Mouse (Mus musculus): ENCODE measurements around the gene Twf2. TPM values are rescaled to one million over a fixed set of nuclear protein-coding genes. Genes with fewer than 3 reads are reported as not detected.

Gene Twf2
- polyA plus RNA-seq (2014; fragmentation: Nextera tagmentation; extraction: Ambion mirVana): 66.5 and 68.5 TPM in 2 replicates

- 1% methylated on average over 60 of the region's 61 CpGs for WGBS
- DNase-seq (ENCODE audit: low spot score) (peak; percentile 93), ATAC-seq (ENCODE audit: insufficient number of reproducible peaks, low FRiP score, low TSS enrichment, low read depth) (peak; percentile 83)
- H3K4me1 ChIP-seq (ENCODE audit: control insufficient read depth, insufficient read depth, low read length): peaks cover 10% of the 10 kb centered on the region
- no peaks in the 10 kb centered on the region; the same call in 1 of the 2 replicates for H3K36me3 ChIP-seq (ENCODE audit: control insufficient read depth, insufficient read depth, low read length)
- peak within 1 kb of the TSS; percentile 69 for H3K4me2 ChIP-seq (ENCODE audit: low read depth, severe bottlenecking)
- H3K4me3 ChIP-seq (ENCODE audit: low read depth, low read length): peak within 1 kb of the TSS; percentile 57
- no peaks in the 10 kb centered on the region for H3K27me3 ChIP-seq (ENCODE audit: control insufficient read depth, insufficient read depth, low read length)
- H3K27ac ChIP-seq (replicated peaks; ENCODE audit: low read depth, low read length): peak within 1 kb of the TSS; percentile 21; the same call in 1 of the 2 replicates
- no peaks in the 10 kb centered on the region for H3K9me3 ChIP-seq (ENCODE audit: control insufficient read depth, low read length)
- peak within 1 kb of the TSS; percentile 81 for H3K9ac ChIP-seq (ENCODE audit: low read length)
Measured at GRCm38 (mm10) chr9:106202819-106203636, at the start of gene Twf2. Twf2 (plus strand) TSS chr9:106203108.

GRCm38 (mm10) chr9:106154106-106154505, 48.8 kb upstream of the Twf2 start:
- Histone ChIP-seq H3K27ac (replicated peaks; ENCODE audit: low read depth, low read length) (no peak overlapping the region), H3K9ac (ENCODE audit: low read length) (no peak overlapping the region), H3K4me1 (ENCODE audit: control insufficient read depth, insufficient read depth, low read length) (0 out of 2 replicates have a peak, but pooled peaks cover 2% of the 10 kb centered on the region), H3K36me3 (ENCODE audit: control insufficient read depth, insufficient read depth, low read length) (no peaks in the 10 kb centered on the region), H3K27me3 (ENCODE audit: control insufficient read depth, insufficient read depth, low read length) (peaks cover 16% of the 10 kb centered on the region), H3K9me3 (ENCODE audit: control insufficient read depth, low read length) (no peaks in the 10 kb centered on the region), H3K4me2 (ENCODE audit: low read depth, severe bottlenecking) (no peak overlapping the region), H3K4me3 (ENCODE audit: low read depth, low read length) (no peak overlapping the region)
- DNase-seq (ENCODE audit: low spot score): no peak
- no peak for ATAC-seq (ENCODE audit: insufficient number of reproducible peaks, low FRiP score, low TSS enrichment, low read depth)
- WGBS: 88% methylated on average over 9 of the region's 9 CpGs

GRCm38 (mm10) chr9:106156419-106156818, 46.5 kb upstream of the Twf2 start:
- peak; percentile 66 for DNase-seq (ENCODE audit: low spot score)
- Histone ChIP-seq H3K4me1 (ENCODE audit: control insufficient read depth, insufficient read depth, low read length) (no peaks in the 10 kb centered on the region), H3K4me3 (ENCODE audit: low read depth, low read length) (no peak overlapping the region), H3K9ac (ENCODE audit: low read length) (no peak overlapping the region), H3K36me3 (ENCODE audit: control insufficient read depth, insufficient read depth, low read length) (no peaks in the 10 kb centered on the region), H3K9me3 (ENCODE audit: control insufficient read depth, low read length) (no peaks in the 10 kb centered on the region), H3K4me2 (ENCODE audit: low read depth, severe bottlenecking) (no peak overlapping the region), H3K27ac (replicated peaks; ENCODE audit: low read depth, low read length) (no peak overlapping the region), H3K27me3 (ENCODE audit: control insufficient read depth, insufficient read depth, low read length) (no peaks in the 10 kb centered on the region)
- WGBS: 62% methylated on average over 5 of the region's 5 CpGs
- no peak for ATAC-seq (ENCODE audit: insufficient number of reproducible peaks, low FRiP score, low TSS enrichment, low read depth)

- no peak overlapping the region for H3K4me3 ChIP-seq (ENCODE audit: low read depth, low read length)
- H3K27me3 ChIP-seq (ENCODE audit: control insufficient read depth, insufficient read depth, low read length): no peaks in the 10 kb centered on the region
- H3K27ac ChIP-seq (replicated peaks; ENCODE audit: low read depth, low read length): no peak overlapping the region
- no peaks in the 10 kb centered on the region for H3K4me1 ChIP-seq (ENCODE audit: control insufficient read depth, insufficient read depth, low read length)
- WGBS: 77% methylated on average over 21 of the region's 21 CpGs
- no peak overlapping the region for H3K4me2 ChIP-seq (ENCODE audit: low read depth, severe bottlenecking)
- ATAC-seq (ENCODE audit: insufficient number of reproducible peaks, low FRiP score, low TSS enrichment, low read depth) (no peak), DNase-seq (ENCODE audit: low spot score) (no peak)
- no peak overlapping the region for H3K9ac ChIP-seq (ENCODE audit: low read length)
- no peaks in the 10 kb centered on the region for H3K9me3 ChIP-seq (ENCODE audit: control insufficient read depth, low read length)
- no peaks in the 10 kb centered on the region for H3K36me3 ChIP-seq (ENCODE audit: control insufficient read depth, insufficient read depth, low read length)
Measured at GRCm38 (mm10) chr9:106156921-106157622, 45.8 kb upstream of the Twf2 start.

GRCm38 (mm10) chr9:106157623-106157925, 45.3 kb upstream of the Twf2 start:
- H3K27ac ChIP-seq (replicated peaks; ENCODE audit: low read depth, low read length): no peak overlapping the region
- WGBS: 91% methylated on average over 10 of the region's 10 CpGs
- H3K4me3 ChIP-seq (ENCODE audit: low read depth, low read length): no peak overlapping the region

GRCm38 (mm10) chr9:106158037-106158491, 44.8 kb upstream of the Twf2 start, which contains the start of gene Glyctk:
Glyctk (minus strand) TSS chr9:106158138.
- Histone ChIP-seq H3K9me3 (ENCODE audit: control insufficient read depth, low read length) (no peaks in the 10 kb centered on the region), H3K4me3 (ENCODE audit: low read depth, low read length) (no peak within 1 kb of the TSS), H3K9ac (ENCODE audit: low read length) (no peak within 1 kb of the TSS), H3K27me3 (ENCODE audit: control insufficient read depth, insufficient read depth, low read length) (no peaks in the 10 kb centered on the region), H3K27ac (replicated peaks; ENCODE audit: low read depth, low read length) (no peak within 1 kb of the TSS), H3K36me3 (ENCODE audit: control insufficient read depth, insufficient read depth, low read length) (no peaks in the 10 kb centered on the region), H3K4me1 (ENCODE audit: control insufficient read depth, insufficient read depth, low read length) (no peaks in the 10 kb centered on the region), H3K4me2 (ENCODE audit: low read depth, severe bottlenecking) (no peak within 1 kb of the TSS)
- DNase-seq (ENCODE audit: low spot score): no peak
- no peak for ATAC-seq (ENCODE audit: insufficient number of reproducible peaks, low FRiP score, low TSS enrichment, low read depth)
- WGBS: 88% methylated on average over 6 of the region's 6 CpGs

More at GRCm38 (mm10) chr9:106157623-106157925, 45.3 kb upstream of the Twf2 start:
- Histone ChIP-seq H3K9me3 (ENCODE audit: control insufficient read depth, low read length) (no peaks in the 10 kb centered on the region), H3K9ac (ENCODE audit: low read length) (no peak overlapping the region), H3K4me2 (ENCODE audit: low read depth, severe bottlenecking) (no peak overlapping the region), H3K27me3 (ENCODE audit: control insufficient read depth, insufficient read depth, low read length) (no peaks in the 10 kb centered on the region), H3K4me1 (ENCODE audit: control insufficient read depth, insufficient read depth, low read length) (no peaks in the 10 kb centered on the region), H3K36me3 (ENCODE audit: control insufficient read depth, insufficient read depth, low read length) (no peaks in the 10 kb centered on the region)
- ATAC-seq (ENCODE audit: insufficient number of reproducible peaks, low FRiP score, low TSS enrichment, low read depth) (no peak), DNase-seq (ENCODE audit: low spot score) (no peak)

GRCm38 (mm10) chr9:106159237-106159636, 43.7 kb upstream of the Twf2 start:
- no peak overlapping the region for H3K27ac ChIP-seq (replicated peaks; ENCODE audit: low read depth, low read length)
- DNase-seq (ENCODE audit: low spot score) (no peak), ATAC-seq (ENCODE audit: insufficient number of reproducible peaks, low FRiP score, low TSS enrichment, low read depth) (no peak)
- no peaks in the 10 kb centered on the region for H3K27me3 ChIP-seq (ENCODE audit: control insufficient read depth, insufficient read depth, low read length)
- H3K9me3 ChIP-seq (ENCODE audit: control insufficient read depth, low read length): no peaks in the 10 kb centered on the region
- H3K36me3 ChIP-seq (ENCODE audit: control insufficient read depth, insufficient read depth, low read length): no peaks in the 10 kb centered on the region
- no peak overlapping the region for H3K4me3 ChIP-seq (ENCODE audit: low read depth, low read length)
- peak overlapping the region; percentile 54; the same call in 1 of the 2 replicates for H3K4me2 ChIP-seq (ENCODE audit: low read depth, severe bottlenecking)
- H3K4me1 ChIP-seq (ENCODE audit: control insufficient read depth, insufficient read depth, low read length): no peaks in the 10 kb centered on the region
- no peak overlapping the region for H3K9ac ChIP-seq (ENCODE audit: low read length)
- 82% methylated on average over 9 of the region's 9 CpGs for WGBS

GRCm38 (mm10) chr9:106159784-106160301, 43.1 kb upstream of the Twf2 start:
- peak overlapping the region; percentile 71 for H3K9ac ChIP-seq (ENCODE audit: low read length)
- H3K4me2 ChIP-seq (ENCODE audit: low read depth, severe bottlenecking): peak overlapping the region; percentile 54
- no peaks in the 10 kb centered on the region for H3K4me1 ChIP-seq (ENCODE audit: control insufficient read depth, insufficient read depth, low read length)
- no peaks in the 10 kb centered on the region for H3K36me3 ChIP-seq (ENCODE audit: control insufficient read depth, insufficient read depth, low read length)
- H3K27ac ChIP-seq (replicated peaks; ENCODE audit: low read depth, low read length): peak overlapping the region; percentile 49; the same call in 1 of the 2 replicates
- DNase-seq (ENCODE audit: low spot score) (peak; percentile 94), ATAC-seq (ENCODE audit: insufficient number of reproducible peaks, low FRiP score, low TSS enrichment, low read depth) (peak; percentile 82)
- H3K9me3 ChIP-seq (ENCODE audit: control insufficient read depth, low read length): no peaks in the 10 kb centered on the region
- H3K27me3 ChIP-seq (ENCODE audit: control insufficient read depth, insufficient read depth, low read length): no peaks in the 10 kb centered on the region
- WGBS: 4% methylated on average over 24 of the region's 24 CpGs
- peak overlapping the region; percentile 47 for H3K4me3 ChIP-seq (ENCODE audit: low read depth, low read length)
